Mouse (Mus musculus) lung, postnatal 4 days (tissue): ENCODE measurements around the gene Olfr830.
"Not testable (repeated sequence)": the region's sequence is repeated elsewhere in the genome, so short reads cannot be mapped to it uniquely, and the experiment has no call there.

Experiments used
- DNase-seq, 2 experiments: peaks; one replicate each; pipeline ENCODE4 v3.0.0; 2021

The Olfr830 gene

GRCm38 (mm10) chr9:18874393-18874792, at the start of gene Olfr830:
Olfr830 (plus strand) TSS chr9:18874693.
- DNase-seq: no peak

GRCm38 (mm10) chr9:18854633-18855032, 19.9 kb upstream of the Olfr830 start, which contains the start of gene Olfr829:
Olfr829 (plus strand) TSS chr9:18854933.
- DNase-seq: no peak

- DNase-seq: not testable (repeated sequence)
Measured at GRCm38 (mm10) chr9:18907699-18908098, 33.2 kb downstream of the Olfr830 start.

DNA sequence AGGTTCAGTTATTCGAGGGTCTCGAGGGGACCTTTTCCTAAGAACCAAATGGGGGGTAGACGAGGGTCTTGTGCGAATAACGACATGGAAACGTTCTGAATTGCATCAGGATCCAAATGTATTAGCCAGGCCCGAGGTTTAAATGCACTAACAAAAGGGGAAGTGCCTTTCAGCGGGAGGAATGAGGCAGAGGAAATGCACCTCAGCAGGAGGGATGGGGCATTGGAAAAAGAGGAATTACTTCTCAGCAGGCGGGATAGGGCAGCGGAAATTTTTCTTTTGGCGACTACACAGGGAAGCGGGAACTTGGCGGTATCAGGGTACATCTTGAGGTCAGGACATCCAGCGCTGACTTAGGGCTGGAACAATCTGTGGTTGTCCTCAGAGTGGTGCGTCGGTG, 53.4 kb downstream of the Olfr830 start:
- DNase-seq: not testable (repeated sequence)
